Mouse (Mus musculus) cerebellum, postnatal 36 days (tissue): ENCODE data around the gene Car11.
"Not testable (repeated sequence)": the region's sequence is repeated elsewhere in the genome, so short reads cannot be mapped to it uniquely, and the experiment has no call there.

Experiments used
- DNase-seq, 2 experiments: peaks; one replicate each; pipeline ENCODE4 v3.0.0; 2021 to 2022; ENCODE audit warnings: mixed read lengths in 2 of 2

The Car11 gene

DNA sequence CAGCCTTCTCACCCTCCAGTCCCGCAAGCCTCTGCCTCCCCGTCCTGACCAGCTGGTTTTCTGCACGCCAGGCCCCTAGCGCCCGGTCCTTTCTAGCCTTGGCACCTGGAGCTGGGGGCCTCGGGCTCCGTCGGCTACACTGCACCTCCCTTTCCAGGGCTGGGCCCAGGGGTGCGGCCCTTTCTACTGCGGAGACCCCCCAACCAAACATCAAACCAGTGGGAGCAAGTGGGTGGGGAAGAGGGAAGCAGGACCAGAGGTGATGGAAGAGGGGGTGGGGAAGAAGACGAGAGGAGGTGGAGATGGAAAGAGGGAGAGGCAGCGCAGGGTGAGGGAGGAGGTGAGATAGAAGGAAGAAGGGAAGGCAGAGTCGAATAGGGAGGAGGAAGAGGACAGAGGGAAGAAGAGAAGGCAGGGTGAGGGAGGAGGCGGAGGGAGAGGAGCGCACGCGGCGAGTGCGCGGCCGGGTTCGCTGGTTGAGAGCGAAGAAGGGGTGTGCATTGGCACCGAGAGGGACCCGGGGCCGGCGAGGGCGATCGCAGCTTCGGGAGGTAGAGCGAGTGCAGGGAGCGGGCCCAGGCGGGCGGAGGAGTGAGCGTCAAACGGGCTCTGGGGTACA lies at the start of gene Car11:
Gene Car11, plus strand, starts transcription at position 321 of the 619 bp plus-strand sequence.
- peak; percentile 55 to 61 for DNase-seq

DNA sequence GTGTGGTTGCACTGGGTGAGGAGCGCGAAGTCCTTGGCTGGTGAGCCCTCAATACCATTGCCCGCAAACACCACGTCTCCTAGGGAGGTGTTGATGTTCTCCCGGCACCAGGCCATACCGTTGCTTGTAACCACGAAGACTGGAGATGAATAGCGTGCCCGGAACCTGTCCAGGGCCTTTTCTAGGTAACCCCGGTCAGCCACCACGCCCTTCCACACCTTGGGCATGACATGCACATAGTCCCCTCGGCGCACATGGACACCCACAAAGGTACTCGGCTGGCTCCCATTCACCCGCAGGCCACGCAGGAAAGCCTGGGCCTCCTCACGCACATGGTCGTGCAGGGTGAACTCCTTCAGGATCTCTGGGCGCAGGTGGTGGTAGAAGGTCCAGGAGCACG lies 49.2 kb upstream of the Car11 start:
- DNase-seq, result not testable (repeated sequence)

DNA sequence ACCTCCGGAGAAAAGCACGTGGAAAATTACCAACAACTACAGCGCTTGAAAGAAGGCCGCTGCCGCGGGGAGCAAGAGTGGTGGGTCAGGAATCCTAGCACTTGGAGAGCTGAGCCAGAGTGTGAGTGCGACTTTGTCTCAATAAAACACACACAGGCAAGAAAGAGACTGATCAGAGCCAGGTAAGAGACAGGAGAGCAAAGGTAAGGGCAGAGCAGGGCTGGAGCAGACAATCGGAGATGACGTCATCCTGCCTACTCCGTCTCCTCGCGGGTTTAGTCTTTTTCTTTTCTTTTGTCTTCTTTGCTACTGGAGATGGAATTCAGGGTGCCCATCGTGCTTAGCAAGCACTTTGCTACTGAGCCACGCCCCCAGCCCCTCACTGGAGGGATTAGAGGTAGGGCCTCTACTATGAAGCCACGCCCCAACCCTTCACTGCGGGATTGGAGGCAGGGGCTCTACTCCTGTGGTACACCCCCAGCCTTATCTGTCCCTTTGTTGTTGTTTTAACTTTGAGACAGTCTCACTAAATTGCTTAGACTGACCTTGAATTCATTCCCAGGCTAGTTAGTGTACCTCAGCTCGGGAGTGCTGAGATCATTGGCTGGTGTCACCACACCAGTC lies 45.1 kb upstream of the Car11 start:
- no peak for DNase-seq

DNA sequence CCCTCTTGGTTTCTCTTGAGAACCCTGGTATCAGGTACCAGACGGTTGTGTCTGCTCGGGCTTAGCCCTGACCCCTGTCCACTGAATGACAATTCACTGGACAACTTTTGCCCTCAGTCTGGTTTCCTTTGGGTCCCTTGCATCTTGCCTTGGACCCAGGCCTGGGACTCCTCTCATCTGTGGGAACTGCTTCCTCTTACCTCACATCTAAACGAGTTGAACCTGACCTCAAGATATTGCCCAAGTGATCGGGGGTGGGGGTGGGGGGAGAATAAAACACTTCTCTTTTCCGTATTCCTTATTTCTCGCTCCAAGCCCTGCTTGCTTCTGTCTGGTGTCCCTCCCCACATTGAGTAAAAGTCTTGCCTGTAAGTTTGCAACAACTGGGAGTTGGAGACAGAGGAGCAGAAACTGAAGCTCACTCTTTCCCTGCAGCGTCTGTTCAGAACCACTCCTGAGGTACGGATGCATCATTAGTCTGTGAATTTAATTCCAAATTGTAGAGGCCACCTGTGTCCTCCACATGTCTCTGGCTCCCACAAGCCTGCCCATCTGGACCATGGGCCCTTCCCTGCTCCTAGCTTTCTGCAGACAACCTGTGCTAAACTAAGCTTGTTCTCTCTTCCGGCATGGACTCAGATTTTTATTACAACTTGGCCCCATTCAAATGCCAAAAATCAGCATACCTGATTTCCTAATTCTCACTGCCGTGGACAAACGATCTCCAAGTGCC lies 38.7 kb upstream of the Car11 start:
- DNase-seq, result no peak

DNA sequence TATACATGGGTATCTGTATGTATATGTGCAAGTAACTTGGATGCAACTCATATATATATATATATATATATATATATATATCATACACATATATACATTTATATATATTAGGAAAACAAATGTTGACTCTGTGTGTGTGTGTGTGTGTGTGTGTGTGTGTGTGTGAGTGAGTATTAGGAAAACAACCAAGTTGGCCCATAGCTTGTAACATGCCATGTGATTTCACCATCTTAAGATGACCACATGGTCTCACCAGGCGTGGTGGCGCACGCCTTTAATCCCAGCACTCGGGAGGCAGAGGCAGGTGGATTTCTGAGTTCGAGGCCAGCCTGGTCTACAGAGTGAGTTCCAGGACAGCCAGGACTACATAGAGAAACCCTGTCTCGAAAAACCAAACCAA lies 37.9 kb upstream of the Car11 start:
- DNase-seq, result not testable (repeated sequence)

DNA sequence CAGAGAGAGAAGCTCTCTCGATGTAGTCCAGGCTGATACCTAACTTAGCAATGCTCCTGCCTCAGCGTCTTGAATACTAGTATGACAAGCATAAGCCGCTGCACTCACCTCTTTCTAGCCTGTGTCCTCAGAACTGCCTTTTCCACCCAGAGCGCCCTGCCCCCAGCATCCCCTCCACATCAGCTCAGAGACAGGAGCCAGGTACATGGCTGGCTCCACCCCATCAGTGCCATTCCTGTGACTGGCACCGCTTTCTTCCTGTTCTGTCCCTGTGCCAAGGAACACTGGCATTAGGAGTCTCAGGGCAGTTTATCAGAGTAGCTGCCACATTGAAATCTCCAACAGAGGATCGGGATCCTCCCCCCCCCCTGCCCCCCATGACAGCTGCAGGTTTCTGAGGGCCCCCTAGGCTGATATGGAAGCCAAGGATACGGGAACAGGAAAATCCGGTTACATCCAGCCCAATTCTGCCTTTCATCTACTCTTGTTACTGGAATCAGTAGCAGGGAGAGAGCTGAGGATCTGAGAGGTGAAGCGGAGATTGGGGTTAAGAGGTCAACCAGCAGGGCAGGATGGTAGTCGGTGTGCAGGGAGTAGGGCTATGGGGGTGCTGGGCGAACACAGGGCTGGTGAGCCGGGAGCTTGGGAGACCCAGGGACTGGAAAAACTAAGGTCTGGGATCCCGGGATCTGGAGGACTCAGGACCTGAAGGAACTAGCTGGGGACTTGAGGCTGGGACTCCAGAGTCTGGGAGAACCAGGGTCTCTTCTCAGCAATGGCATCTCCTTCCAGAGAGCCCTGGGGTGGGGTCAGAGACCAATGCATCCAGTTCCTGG lies 34.1 kb upstream of the Car11 start:
- no peak for DNase-seq

DNA sequence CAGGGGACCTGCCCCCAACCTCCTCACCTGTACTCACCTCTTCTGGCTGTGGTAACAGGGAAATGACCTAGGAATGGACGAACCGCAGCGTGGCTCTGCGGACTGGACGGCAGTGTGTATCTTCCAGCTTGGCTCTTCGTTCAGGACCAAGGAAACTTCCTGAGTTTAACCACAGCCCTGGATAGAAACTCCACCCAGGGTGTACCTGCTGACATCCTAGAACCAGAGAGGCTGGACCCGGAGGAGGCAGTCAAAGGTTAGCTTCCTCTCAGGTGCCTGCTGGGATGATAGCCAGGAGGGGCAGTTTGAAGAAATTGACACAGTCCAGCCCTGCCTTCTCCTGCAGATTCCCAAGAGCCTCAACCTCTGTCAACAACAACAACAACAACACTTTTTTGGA lies 33.5 kb upstream of the Car11 start, which contains the start of gene Fut2:
Gene Fut2, minus strand, starts transcription at position 234 of the 400 bp plus-strand sequence.
- DNase-seq, result no peak

DNA sequence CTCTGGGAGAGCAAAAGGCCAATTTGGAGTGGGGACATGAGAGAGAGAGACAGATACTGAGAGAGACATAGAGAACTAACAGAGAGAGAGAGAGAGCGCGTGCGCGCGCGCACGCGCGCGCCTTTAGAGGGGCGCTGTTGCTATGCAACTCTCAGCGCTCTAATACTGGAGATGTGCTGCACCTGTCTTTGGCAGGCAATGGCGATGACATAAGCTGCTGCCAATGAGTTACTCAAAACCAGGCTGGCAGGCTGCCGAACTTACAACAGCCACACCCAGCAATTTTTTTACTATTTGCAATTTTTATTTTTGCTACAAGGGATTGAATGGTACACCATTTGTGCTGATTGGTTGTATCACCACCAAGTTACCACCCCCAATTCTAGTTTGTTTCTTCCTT lies 31.9 kb upstream of the Car11 start:
- DNase-seq, result no peak

DNA sequence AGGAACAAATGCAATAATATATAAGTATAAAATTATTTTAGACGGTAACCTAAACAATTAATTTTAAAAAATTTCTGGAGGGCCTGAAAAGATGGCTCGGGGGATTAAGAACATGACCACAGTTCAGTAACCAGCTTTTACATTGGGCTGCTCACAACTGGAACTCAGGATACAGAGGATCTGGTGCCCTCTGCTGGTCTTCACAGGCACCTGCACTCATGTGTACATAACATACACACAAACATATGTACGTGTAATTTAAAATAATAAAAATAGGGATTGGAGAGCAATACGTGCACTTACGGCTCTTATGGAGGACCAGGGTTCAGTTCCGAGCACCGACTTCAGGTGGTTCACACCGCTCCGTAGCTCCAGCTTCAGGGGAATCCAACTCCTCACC lies 30.7 kb upstream of the Car11 start:
- no peak for DNase-seq

DNA sequence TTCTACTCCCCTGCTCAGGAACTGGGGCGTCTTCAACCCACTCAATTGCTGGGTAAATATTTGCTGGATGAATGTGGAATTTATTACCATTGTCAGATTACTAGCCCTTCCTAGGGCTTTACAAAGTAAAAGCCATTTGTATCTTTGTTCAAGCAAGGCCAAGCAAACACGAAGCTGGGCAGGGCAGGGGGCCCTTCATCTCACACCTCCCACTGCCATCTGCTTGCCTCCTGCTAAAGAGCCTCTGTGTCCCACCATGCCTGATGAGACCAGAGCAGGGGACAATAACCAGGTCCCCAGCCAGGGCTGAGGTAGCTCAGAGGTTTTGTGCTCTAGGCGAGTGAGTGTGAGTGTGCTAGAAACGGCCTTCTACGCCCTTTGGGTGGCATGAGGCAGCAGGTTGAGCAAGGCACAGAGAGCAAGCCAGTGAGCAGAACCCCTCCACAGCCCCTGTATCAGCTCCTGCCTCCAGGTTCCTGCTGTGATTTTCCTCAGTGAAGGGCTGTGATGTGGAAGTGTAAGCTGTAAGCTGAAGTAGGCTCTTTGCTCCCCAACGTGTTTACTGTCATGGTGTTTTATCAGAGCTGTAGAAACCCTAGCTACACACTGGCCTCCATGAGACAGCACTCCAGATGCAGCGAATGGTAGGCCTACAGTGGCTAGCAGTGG lies 21.9 kb upstream of the Car11 start:
- DNase-seq, result no peak

DNA sequence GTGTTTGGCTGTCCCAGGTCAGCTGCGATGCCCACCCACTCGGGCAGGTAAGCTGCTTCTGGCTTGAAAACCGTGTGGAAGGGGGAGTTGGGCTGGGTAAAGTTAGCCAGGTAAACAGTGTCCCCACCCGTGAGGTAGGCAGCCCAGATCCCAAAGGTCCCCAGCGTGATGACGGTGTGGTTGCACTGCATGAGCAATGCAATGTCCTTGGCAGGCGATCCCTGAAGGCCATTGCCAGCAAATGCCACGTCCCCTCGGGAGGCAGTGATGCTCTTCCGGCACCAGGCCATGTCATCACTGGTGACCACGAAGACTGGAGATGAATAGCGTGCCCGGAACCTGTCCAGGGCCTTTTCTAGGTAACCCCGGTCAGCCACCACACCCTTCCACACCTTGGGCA lies 21.1 kb upstream of the Car11 start:
- no peak for DNase-seq

DNA sequence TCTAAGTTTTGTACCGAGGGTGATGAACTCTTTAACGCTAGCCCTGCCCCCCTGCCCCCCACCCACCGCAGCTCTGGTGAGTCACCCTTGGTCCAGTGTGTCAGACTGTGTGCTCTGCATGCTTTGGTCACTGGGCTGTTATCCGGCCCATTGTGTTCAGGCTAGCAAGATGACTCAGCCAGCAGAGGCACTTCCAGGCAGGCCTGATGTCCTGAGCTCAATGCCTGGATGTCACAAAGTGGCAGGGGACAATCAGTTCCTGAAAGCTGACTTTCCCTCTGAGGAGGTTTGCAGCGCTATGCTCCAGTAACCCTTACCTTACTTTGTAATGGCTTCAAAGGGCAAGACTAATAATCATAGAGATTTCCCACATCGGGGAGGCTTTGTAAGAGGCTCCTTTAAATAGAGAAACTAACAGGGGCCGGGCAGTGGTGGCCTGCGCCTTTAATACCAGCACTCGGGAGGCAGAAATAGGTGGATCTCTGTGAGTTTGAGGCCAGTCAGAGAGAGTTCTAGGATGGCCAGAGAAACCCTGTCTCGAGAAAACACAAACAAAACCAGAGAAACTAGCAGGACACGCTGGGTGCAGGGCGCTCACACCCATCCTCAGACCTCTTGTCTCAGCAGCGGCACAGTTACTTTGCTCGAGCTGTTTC lies 19.5 kb upstream of the Car11 start:
- DNase-seq, result peak in 1 of 2 experiments; percentile 25

DNA sequence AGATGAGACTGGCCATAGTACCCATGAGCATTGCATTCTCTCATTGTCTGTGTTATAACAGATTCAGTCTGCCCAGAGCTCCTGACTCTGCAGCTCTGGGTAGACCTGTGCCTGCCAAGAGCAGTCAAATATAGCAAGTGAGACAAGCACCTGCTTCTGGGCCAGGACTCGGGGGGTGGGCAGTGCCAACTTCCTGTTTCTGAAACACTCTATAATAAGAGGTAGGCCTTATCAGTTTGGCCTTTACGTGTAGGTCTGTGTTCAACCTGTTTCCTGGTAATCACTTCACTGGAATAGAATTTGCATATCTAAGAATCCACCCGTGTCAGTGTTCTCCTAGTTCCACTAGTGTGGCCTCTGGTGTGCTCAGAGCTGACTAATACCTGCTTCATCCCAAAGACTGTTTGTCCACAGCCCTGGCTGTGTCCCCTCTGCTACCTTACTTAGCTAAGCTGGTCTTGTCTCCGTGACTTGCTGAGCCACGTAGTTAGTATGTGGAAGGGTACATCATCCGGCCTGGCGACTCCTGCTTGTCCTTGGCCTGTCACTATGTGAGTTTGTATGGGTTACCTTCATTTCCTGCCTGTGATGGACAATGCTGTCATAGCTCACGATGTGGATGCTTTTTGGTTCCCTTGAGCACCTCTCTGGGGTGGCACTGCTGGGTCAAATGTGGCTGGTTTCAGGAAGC lies 18.5 kb upstream of the Car11 start:
- peak; percentile 69 to 70 for DNase-seq

DNA sequence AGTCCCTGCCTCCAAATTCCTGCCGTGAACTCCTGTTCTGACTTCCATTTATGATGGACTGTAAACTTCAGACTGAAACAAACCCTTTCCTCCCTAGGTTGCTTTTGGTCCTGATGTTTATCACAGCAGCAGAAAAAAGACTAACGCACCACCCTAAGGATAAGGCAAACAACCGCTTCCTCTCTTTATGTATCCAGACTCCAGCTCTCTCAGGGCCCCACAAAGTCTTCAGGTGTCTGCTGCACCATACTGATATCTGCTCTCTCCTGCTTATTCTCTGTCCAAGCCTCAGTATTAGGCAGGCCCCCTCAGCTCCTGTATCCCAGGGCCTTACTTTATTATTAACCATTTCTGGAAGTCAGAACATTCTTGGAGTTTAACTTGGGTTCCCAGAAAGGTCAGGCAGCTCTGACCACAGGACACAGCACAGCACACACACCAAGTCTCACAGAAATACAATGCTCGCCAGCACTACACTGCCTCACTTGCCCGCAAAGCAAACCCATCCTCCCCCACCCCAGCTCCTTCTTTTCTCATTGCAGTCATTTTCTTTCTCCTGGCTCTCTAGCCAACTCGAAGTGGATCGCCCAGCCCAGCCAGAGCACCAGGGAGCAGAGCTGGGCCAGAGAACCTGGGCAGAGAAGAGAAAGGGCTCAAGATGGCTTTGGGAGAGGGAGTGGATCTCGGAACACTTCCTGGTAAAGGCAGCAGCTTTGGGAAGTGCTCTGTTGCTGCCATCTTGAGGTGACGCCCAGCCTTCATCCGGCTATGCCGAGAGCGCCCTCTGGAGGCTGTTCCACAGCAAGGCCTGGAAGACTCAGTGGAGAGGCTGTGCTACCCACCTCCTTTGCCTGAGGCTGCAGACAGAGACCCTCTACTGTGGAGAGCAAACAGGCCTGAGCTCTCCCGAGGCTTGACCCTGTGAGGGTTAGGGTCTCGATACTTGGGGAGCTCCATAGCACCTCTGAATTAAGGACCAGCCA lies 17.2 kb upstream of the Car11 start:
- DNase-seq, result peak; percentile 92 to 94

DNA sequence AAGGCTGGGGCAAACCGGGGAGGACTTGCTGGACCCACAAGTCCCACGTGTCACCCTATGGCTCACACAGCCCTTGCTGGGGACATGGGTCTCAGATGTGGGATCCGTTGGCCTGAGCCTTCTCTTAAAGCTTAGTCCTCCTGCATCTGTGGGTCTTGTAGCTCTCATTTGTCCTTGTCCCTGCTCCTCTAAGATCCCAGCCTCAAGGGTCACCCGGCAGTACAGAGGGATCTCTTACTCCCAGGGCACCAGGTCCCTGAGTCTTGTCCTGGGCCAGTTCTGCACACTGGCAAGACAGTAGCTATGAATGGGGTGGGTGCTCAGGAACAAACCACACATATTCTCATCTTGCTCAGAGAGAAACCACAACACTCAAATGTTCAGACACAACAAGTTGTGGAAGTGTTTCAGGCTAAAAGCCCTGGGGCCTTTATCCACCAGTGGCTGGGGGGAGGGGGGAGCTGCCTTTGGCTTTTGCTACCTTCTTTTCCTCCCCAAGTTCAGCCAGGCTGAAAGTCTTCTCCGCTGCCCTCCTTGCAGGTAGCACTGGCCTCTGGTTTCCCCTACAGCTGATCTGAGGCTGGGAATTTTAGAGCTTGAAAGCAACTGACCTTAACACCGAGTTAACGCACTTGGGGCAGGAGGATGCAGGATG lies 16.1 kb upstream of the Car11 start, which contains the start of gene Ntn5:
Gene Ntn5, plus strand, starts transcription at position 627 of the 655 bp plus-strand sequence.
- no peak for DNase-seq

DNA sequence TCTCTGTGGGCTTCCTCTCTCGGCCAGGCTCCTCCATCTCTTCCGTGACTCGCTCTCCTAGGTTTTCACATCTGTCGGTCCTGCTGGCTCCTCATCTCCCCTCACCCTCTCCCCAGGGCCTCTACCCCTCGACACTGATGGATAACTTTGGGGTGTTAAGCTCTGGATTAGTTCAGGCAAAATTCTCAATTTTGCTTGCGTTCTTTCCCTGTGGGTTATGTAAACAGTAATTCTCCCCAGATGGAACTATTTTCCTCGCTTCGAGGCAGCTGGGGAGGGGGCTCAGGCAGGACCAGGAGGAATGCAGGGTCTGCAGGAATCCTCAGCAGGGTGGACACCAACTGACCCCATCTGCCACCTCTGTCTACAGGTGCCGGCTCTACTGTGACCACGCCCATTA lies 13.8 kb upstream of the Car11 start:
- DNase-seq, result no peak

DNA sequence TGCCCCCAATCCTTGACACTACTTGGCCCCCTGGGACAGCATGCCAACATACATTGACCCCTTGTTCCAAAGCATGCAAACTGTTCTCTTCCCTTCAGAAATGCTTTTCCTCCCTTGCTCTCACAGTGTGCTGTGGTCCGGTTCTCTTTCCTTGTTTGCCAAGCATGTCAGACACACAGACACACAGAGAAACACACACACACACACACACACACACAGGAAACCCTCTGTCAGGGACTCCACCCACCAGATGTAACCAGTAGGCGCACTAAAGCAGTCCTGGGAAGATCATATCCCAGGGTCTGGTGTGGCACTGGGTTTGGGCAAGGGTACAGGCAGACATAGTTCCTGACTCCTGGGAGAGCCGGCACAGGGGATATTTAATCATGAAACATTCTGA lies 12.8 kb upstream of the Car11 start:
- DNase-seq, result no peak

DNA sequence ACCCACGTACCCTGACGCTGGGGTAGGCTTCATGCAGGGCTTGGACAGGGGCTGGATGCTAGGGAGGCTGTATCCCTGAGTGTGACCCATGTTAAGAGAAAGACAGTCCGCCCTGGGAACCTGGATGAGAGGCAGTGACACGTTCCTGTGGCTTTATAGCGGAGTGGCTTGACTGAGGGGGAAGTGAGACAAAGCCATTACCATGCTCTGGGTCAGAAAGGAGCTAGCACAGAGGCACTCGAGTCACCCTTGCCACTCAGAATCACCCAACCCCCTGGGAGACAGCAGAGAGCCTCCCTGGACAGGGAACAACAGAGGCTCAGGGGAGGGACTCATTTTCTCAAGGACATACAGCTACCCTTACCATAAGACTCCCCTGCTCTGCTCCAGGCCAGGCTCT lies 10.5 kb upstream of the Car11 start:
- no peak for DNase-seq

DNA sequence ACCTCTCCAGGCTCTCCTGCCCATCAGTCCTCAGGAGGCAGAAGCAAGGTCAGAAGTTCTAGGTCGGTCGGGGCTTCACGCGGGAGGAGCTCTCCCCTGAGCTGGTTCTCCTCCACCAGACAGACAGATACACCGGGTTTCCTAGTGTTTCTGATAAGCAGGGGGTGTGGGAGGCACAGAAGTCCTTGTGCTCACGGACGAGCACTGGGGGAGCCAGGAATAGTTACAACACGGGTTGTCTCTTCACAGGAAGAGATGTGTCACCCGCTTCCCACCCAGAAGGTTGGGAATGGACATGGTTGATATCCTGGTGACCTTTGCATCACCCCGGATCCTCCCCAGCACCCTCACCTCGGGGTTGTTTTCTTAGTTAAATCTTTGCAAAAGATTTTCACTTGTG lies 9.8 kb upstream of the Car11 start:
- no peak for DNase-seq

DNA sequence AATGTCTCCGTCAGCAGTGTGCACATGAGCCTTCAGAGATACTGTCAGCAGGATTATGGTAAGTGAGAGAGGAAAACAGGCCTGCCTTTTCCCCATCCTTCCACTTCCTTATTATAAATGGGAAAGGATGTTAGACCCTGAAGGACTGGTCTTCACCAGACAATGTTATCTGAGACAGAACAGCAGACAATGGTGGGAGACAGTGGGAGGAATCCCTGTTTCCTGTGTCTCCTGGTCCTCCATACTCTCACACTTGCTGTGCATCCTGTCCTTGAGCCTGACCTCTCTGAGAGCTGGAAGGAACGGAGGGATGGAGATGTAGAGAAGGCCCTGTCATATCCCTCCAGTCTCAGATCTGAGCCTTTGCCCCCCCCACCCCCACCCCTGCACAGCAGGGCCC lies 7.3 kb upstream of the Car11 start:
- no peak for DNase-seq
